Mouse (Mus musculus): ENCODE results near the gene Yif1a.

DNA sequence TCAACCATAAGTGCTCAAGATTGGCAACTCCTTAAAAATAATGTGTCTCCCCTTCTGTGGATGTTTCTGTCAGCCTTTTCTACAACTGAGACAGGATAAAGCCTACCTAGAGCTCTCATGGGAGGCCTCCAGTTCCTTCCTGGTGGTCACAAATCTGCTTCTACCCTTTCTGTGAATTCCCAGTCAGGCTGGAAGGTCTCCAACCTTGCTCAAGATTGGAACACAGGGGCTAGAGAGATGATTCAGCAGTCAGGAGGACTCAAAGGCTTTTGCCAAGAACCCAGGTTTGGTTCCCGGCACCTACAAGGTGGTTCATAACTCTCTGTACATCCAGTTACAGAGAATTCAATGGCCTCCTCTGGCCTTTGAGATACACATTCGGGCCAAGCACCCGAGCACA lies 34.9 kb downstream of the Yif1a start:
- TF ChIP-seq CTCF (IDR thresholded peaks at IDR 0.05; ENCODE audit: control insufficient read depth, insufficient read depth, insufficient read length) = no peak
- no peak for TF ChIP-seq USF1 (IDR thresholded peaks at IDR 0.05; ENCODE audit: low read depth)

Measured in C2C12 (cell line).